Mouse (Mus musculus) lung, embryonic 15.5 days (tissue): ENCODE results near the gene Gm21887. TPM values are rescaled to one million over a fixed set of nuclear protein-coding genes. Genes with fewer than 3 reads are reported as not detected.
A peak's percentile ranks its signal among the peaks of the same experiment; 100 is the strongest.
"Not testable (repeated sequence)": the region's sequence is repeated elsewhere in the genome, so short reads cannot be mapped to it uniquely, and the experiment has no call there.

Source experiments
- ATAC-seq: fragments of 200-750 bp; cut with Nextera tagmentation; 2 replicates; pipeline ENCODE4 v1.8.0; 2017; ENCODE audit warnings: moderate number of reproducible peaks, borderline replicate concordance; ENCODE audit not compliant: low FRiP score, low TSS enrichment; ENCODE audit errors: extremely low read depth
- H3K27ac ChIP-seq: fragments of 300-500 bp; sonication (generic); 2 replicates; pipeline ENCODE4 v1.5.1; 2015; ENCODE audit warnings: moderate library complexity, mild to moderate bottlenecking, inconsistent platforms
- H3K27me3 ChIP-seq: fragments of 300-500 bp; sonication (generic); 2 replicates; pipeline ENCODE4 v1.6.1; 2015; ENCODE audit warnings: inconsistent platforms
- H3K36me3 ChIP-seq: fragments of 300-500 bp; sonication (generic); 2 replicates; pipeline ENCODE4 v1.6.1; 2015; ENCODE audit warnings: inconsistent platforms
- H3K4me1 ChIP-seq: fragments of 300-500 bp; sonication (generic); 2 replicates; pipeline ENCODE4 v1.6.1; 2015; ENCODE audit warnings: inconsistent platforms
- H3K4me2 ChIP-seq: fragments of 300-500 bp; sonication (generic); 2 replicates; pipeline ENCODE4 v1.6.1; 2015; ENCODE audit warnings: inconsistent platforms, mild to moderate bottlenecking, moderate library complexity
- H3K4me3 ChIP-seq: fragments of 300-500 bp; sonication (generic); 2 replicates; pipeline ENCODE4 v1.5.1; 2015; ENCODE audit warnings: mild to moderate bottlenecking, inconsistent platforms
- H3K9ac ChIP-seq: fragments of 300-500 bp; sonication (generic); 2 replicates; pipeline ENCODE4 v1.6.1; 2015; ENCODE audit warnings: inconsistent platforms
- H3K9me3 ChIP-seq: fragments of 300-500 bp; sonication (generic); 2 replicates; pipeline ENCODE4 v1.6.1; 2016; ENCODE audit warnings: inconsistent platforms
- WGBS: fragments of 180-500 bp; shearing (Covaris S2); methylation state at CpG from one replicate; pipeline ENCODE4 v1.1.7; 2015; 5-methylcytosine and 5-hydroxymethylcytosine counted together
- polyA plus RNA-seq: library from polyadenylated mRNA; unstranded; fragments of >200 nt; fragmentation: Nextera tagmentation; extraction: Ambion mirVana; gene quantifications from 2 replicates; pipeline ENCODE4 v1.2.1, GENCODE M21; 2015

Gm21887 gene
- polyA plus RNA-seq, 1 experiment from 2014 or later, result 199 TPM

GRCm38 (mm10) chrX:169985796-169986195 is 23.7 kb upstream of the Gm21887 start:
- not testable (repeated sequence) for H3K27me3 ChIP-seq, H3K27ac ChIP-seq, H3K4me1 ChIP-seq, H3K4me3 ChIP-seq, H3K9ac ChIP-seq, H3K4me2 ChIP-seq
- peaks cover 70% of the 10 kb centered on the region for H3K36me3 ChIP-seq
- WGBS, result 82% methylated on average over 18 of the region's 18 CpGs
- 0 out of 2 replicates have a peak, but pooled peaks have one; percentile 6 for ATAC-seq
- peaks cover 41% of the 10 kb centered on the region for H3K9me3 ChIP-seq

DNA sequence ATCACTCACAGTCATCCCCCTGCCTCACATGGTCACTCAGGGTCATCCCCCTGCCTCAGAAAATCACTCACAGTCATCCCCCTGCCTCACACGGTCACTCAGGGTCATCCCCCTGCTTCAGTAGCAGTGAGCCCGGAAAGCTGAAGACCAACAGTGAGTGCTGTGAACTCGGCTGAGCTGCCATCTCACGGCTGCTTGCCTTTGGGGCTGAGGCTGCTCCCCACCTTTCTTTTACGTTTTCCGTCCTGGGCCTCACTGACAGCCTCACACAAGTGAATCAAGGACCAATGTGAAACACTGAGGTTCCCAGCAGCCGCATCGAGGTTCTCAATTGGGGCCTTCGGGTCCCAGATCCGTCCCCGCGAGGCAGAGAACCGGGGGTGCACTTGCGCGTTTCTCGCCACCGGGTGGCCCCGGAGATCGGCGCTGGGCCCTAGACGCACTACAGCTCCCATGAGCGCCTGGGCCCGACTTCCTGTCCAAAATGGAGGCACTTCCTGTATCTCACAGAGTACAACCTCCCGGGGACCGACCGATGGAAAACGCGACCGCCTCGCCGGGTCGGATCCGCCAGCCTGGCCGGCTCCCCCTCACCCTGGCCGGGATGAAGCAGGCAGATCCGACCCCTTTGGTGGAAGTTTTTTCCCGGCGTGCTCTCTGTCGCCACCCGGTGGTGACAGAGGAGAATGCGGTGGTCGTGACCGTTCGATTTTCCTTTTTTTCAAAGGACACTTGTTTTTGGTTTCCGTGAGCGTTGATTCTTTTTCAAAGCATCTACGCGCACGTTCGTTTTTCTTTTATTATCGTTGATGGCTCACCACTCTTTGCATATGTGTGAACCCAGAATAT is 22.7 kb upstream of the Gm21887 start:
- H3K27me3 ChIP-seq, H3K9ac ChIP-seq, H3K27ac ChIP-seq, H3K4me1 ChIP-seq: not testable (repeated sequence)
- 58% methylated on average over 51 of the region's 51 CpGs for WGBS
- peak; percentile 85 for ATAC-seq
- H3K4me3 ChIP-seq, result peak overlapping the region; percentile 3; the same call in 1 of the 2 replicates
- H3K9me3 ChIP-seq, result peaks cover 41% of the 10 kb centered on the region
- H3K36me3 ChIP-seq, result peaks cover 69% of the 10 kb centered on the region
- peak overlapping the region; percentile 11 for H3K4me2 ChIP-seq

- ATAC-seq, result peak; percentile 10; the same call in 1 of the 2 replicates
- H3K4me3 ChIP-seq, H3K9ac ChIP-seq, H3K27me3 ChIP-seq, H3K27ac ChIP-seq, H3K4me1 ChIP-seq, H3K4me2 ChIP-seq: not testable (repeated sequence)
- H3K9me3 ChIP-seq, result peaks cover 38% of the 10 kb centered on the region
- 86% methylated on average over 28 of the region's 28 CpGs for WGBS
- peaks cover 62% of the 10 kb centered on the region for H3K36me3 ChIP-seq
Observed at GRCm38 (mm10) chrX:169987368-169987837, 22.1 kb upstream of the Gm21887 start.

GRCm38 (mm10) chrX:169988571-169989218 is 20.8 kb upstream of the Gm21887 start:
- H3K4me1 ChIP-seq, H3K9ac ChIP-seq, H3K4me3 ChIP-seq, H3K27ac ChIP-seq, H3K4me2 ChIP-seq, H3K27me3 ChIP-seq: not testable (repeated sequence)
- ATAC-seq, result peak; percentile 1; the same call in 1 of the 2 replicates
- 92% methylated on average over 56 of the region's 56 CpGs for WGBS
- Histone ChIP-seq H3K9me3 (peaks cover 35% of the 10 kb centered on the region), H3K36me3 (peaks cover 51% of the 10 kb centered on the region)

- peak; percentile 16; the same call in 1 of the 2 replicates for ATAC-seq
- 84% methylated on average over 8 of the region's 8 CpGs for WGBS
Observed at GRCm38 (mm10) chrX:169989219-169989595, 20.3 kb upstream of the Gm21887 start.

DNA sequence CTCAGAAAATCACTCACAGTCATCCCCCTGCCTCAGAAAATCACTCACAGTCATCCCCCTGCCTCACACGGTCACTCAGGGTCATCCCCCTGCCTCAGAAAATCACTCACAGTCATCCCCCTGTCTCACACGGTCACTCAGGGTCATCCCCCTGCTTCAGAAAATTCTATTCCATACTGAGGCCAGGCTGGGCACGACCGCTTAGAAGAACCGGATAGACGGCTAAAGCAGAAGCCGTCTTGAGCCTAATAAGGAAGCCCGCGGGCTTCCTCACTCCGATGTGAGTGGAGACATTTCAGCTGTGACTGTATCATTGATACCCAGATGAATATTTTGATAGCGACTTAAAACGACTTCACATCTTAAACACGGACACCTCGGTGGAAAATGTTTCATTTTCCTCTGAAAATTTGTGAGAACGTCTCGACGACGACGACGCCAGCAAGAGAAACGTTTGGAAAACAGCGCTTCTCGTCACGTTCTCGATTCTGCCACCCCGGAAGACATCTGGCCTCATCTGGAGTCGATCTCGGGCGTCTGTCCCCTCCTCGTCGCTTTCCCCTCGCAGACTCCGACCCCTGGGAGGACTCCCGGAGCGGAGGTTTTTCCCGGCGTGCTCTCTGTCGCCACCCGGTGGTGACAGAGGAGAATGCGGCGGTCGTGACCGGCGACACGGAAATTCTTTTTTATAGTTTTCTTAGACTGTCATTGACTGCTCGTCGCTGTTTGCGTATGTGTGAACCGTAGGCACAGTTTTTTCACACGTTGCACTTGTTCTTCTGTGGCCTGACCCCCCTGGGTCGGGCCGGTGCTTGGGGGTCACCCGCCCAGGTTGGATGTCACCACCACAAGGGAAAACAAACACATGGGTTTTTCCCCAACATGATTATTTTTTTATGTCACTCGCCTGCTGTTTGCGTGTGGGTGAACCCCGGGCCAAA is 19.5 kb upstream of the Gm21887 start:
- Histone ChIP-seq H3K9me3 (peaks cover 31% of the 10 kb centered on the region), H3K36me3 (peaks cover 38% of the 10 kb centered on the region)
- 77% methylated on average over 56 of the region's 56 CpGs for WGBS
- ATAC-seq, result peak; percentile 16; the same call in 1 of the 2 replicates
- not testable (repeated sequence) for H3K4me2 ChIP-seq, H3K4me3 ChIP-seq, H3K9ac ChIP-seq, H3K27ac ChIP-seq, H3K27me3 ChIP-seq, H3K4me1 ChIP-seq

More at GRCm38 (mm10) chrX:169989219-169989595, 20.3 kb upstream of the Gm21887 start:
- not testable (repeated sequence) for H3K4me1 ChIP-seq, H3K9ac ChIP-seq, H3K27me3 ChIP-seq, H3K4me2 ChIP-seq, H3K27ac ChIP-seq, H3K4me3 ChIP-seq
- Histone ChIP-seq H3K36me3 (peaks cover 45% of the 10 kb centered on the region), H3K9me3 (peaks cover 33% of the 10 kb centered on the region)

DNA sequence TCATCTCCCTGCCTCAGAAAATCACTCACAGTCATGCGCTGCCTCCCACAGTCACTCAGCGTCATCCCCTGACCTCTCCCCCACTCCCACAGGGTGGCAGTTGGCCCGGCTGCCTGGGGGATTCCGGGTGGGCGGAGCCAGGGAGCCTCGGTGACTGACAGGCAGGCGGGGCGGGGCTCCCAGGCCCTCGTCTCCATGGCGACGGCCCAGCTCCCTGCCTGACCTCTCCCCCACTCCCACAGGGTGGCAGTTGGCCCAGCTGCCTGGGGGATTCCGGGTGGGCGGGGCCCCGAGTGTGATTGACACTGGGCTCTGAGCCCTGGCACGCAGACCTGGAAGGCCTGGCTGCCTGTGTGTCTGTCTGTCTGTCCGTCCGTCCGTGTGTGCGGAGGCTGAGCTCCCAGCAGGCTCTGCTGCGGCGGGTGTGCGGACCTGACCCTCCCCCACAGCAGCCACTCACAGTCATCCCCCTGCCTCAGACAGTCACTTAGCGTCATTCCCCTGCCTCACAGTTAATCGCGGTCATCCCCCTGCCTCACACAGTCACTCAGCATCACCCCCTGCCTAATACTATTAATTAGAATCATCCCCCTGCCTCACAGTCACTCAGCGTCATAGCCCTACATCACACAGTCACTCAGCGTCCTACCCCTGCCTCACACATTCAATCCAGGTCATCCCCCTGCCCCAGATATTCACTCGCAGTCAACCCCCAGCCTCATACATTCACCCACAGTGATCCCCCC is 18.2 kb upstream of the Gm21887 start:
- not testable (repeated sequence) for H3K4me2 ChIP-seq, H3K27me3 ChIP-seq, H3K27ac ChIP-seq, H3K9ac ChIP-seq, H3K4me3 ChIP-seq, H3K4me1 ChIP-seq
- Histone ChIP-seq H3K9me3 (peaks cover 27% of the 10 kb centered on the region), H3K36me3 (peaks cover 29% of the 10 kb centered on the region)
- WGBS, result 8% methylated on average over 15 of the region's 28 CpGs
- ATAC-seq, result 0 out of 2 replicates have a peak, but pooled peaks have one; percentile 13

GRCm38 (mm10) chrX:169992086-169992930 is 17.2 kb upstream of the Gm21887 start:
- not testable (repeated sequence) for ATAC-seq, H3K4me2 ChIP-seq, H3K27ac ChIP-seq, H3K9ac ChIP-seq, H3K27me3 ChIP-seq, H3K4me1 ChIP-seq, H3K4me3 ChIP-seq
- peaks cover 25% of the 10 kb centered on the region for H3K36me3 ChIP-seq
- WGBS, result 20% methylated on average over 7 of the region's 15 CpGs
- H3K9me3 ChIP-seq, result peaks cover 23% of the 10 kb centered on the region

GRCm38 (mm10) chrX:169992951-169993547 is 16.4 kb upstream of the Gm21887 start:
- H3K9ac ChIP-seq, ATAC-seq, H3K27ac ChIP-seq, H3K4me2 ChIP-seq, H3K27me3 ChIP-seq, H3K4me3 ChIP-seq, H3K4me1 ChIP-seq: not testable (repeated sequence)
- WGBS, result 73% methylated on average over 3 of the region's 8 CpGs
- peaks cover 19% of the 10 kb centered on the region for H3K9me3 ChIP-seq
- H3K36me3 ChIP-seq, result peaks cover 20% of the 10 kb centered on the region
